Mouse (Mus musculus): ENCODE results near the gene Lrrc3c. TPM values are rescaled to one million over a fixed set of nuclear protein-coding genes. Genes with fewer than 3 reads are reported as not detected.

The Lrrc3c gene
- polyA plus RNA-seq, 1 experiment from 2014 or later, result not detected

GRCm38 (mm10) chr11:98563921-98564414, 34.1 kb upstream of the Lrrc3c start:
- Histone ChIP-seq H3K9ac (ENCODE audit: low read depth, low read length) (no peak overlapping the region), H3K27me3 (ENCODE audit: control insufficient read depth, insufficient read depth, low read length) (no peaks in the 10 kb centered on the region), H3K27ac (ENCODE audit: low read depth, low read length) (no peak overlapping the region), H3K4me3 (ENCODE audit: low read depth, low read length) (no peak overlapping the region), H3K36me3 (ENCODE audit: control insufficient read depth, insufficient read depth, low read length) (no peaks in the 10 kb centered on the region), H3K4me1 (ENCODE audit: control insufficient read depth, insufficient read depth, low read length) (peaks cover 10% of the 10 kb centered on the region; the same call in 1 of the 2 replicates), H3K4me2 (no peak overlapping the region), H3K9me3 (replicated peaks; ENCODE audit: control insufficient read depth, low read length) (no peaks in the 10 kb centered on the region)
- ATAC-seq (replicated peaks; ENCODE audit: insufficient number of reproducible peaks, low FRiP score, low TSS enrichment), result no peak
- 71% methylated on average over 13 of the region's 13 CpGs for WGBS (ENCODE audit: insufficient replicate concordance)

- H3K4me2 ChIP-seq, result no peak overlapping the region
- no peaks in the 10 kb centered on the region for H3K4me1 ChIP-seq (ENCODE audit: control insufficient read depth, insufficient read depth, low read length)
- no peak overlapping the region for H3K9ac ChIP-seq (ENCODE audit: low read depth, low read length)
- no peaks in the 10 kb centered on the region for H3K27me3 ChIP-seq (ENCODE audit: control insufficient read depth, insufficient read depth, low read length)
- H3K36me3 ChIP-seq (ENCODE audit: control insufficient read depth, insufficient read depth, low read length), result no peaks in the 10 kb centered on the region
- no peak overlapping the region for H3K4me3 ChIP-seq (ENCODE audit: low read depth, low read length)
- no peak for ATAC-seq (replicated peaks; ENCODE audit: insufficient number of reproducible peaks, low FRiP score, low TSS enrichment)
- H3K27ac ChIP-seq (ENCODE audit: low read depth, low read length), result no peak overlapping the region
- H3K9me3 ChIP-seq (replicated peaks; ENCODE audit: control insufficient read depth, low read length), result no peaks in the 10 kb centered on the region
- 87% methylated on average over 8 of the region's 8 CpGs for WGBS (ENCODE audit: insufficient replicate concordance)
Observed at GRCm38 (mm10) chr11:98568326-98568725, 29.8 kb upstream of the Lrrc3c start.

- 76% methylated on average over 6 of the region's 6 CpGs for WGBS (ENCODE audit: insufficient replicate concordance)
- Histone ChIP-seq H3K4me2 (no peak overlapping the region), H3K27me3 (ENCODE audit: control insufficient read depth, insufficient read depth, low read length) (no peaks in the 10 kb centered on the region), H3K4me1 (ENCODE audit: control insufficient read depth, insufficient read depth, low read length) (no peaks in the 10 kb centered on the region), H3K9ac (ENCODE audit: low read depth, low read length) (no peak overlapping the region), H3K27ac (ENCODE audit: low read depth, low read length) (no peak overlapping the region), H3K36me3 (ENCODE audit: control insufficient read depth, insufficient read depth, low read length) (no peaks in the 10 kb centered on the region), H3K9me3 (replicated peaks; ENCODE audit: control insufficient read depth, low read length) (no peaks in the 10 kb centered on the region), H3K4me3 (ENCODE audit: low read depth, low read length) (no peak overlapping the region)
- ATAC-seq (replicated peaks; ENCODE audit: insufficient number of reproducible peaks, low FRiP score, low TSS enrichment), result no peak
Observed at GRCm38 (mm10) chr11:98569461-98569860, 28.6 kb upstream of the Lrrc3c start.

- Histone ChIP-seq H3K4me2 (no peak overlapping the region), H3K27me3 (ENCODE audit: control insufficient read depth, insufficient read depth, low read length) (no peaks in the 10 kb centered on the region), H3K4me3 (ENCODE audit: low read depth, low read length) (no peak overlapping the region), H3K27ac (ENCODE audit: low read depth, low read length) (no peak overlapping the region), H3K36me3 (ENCODE audit: control insufficient read depth, insufficient read depth, low read length) (peaks cover 4% of the 10 kb centered on the region), H3K9ac (ENCODE audit: low read depth, low read length) (no peak overlapping the region), H3K4me1 (ENCODE audit: control insufficient read depth, insufficient read depth, low read length) (peaks cover 33% of the 10 kb centered on the region), H3K9me3 (replicated peaks; ENCODE audit: control insufficient read depth, low read length) (no peaks in the 10 kb centered on the region)
- no peak for ATAC-seq (replicated peaks; ENCODE audit: insufficient number of reproducible peaks, low FRiP score, low TSS enrichment)
- 81% methylated on average over 5 of the region's 5 CpGs for WGBS (ENCODE audit: insufficient replicate concordance)
Observed at GRCm38 (mm10) chr11:98577776-98578175, 20.3 kb upstream of the Lrrc3c start.

GRCm38 (mm10) chr11:98580301-98581121, 17.6 kb upstream of the Lrrc3c start:
- WGBS (ENCODE audit: insufficient replicate concordance), result 34% methylated on average over 16 of the region's 16 CpGs
- peak overlapping the region; percentile 49 for H3K9ac ChIP-seq (ENCODE audit: low read depth, low read length)
- peak; percentile 73 for ATAC-seq (replicated peaks; ENCODE audit: insufficient number of reproducible peaks, low FRiP score, low TSS enrichment)
- H3K27me3 ChIP-seq (ENCODE audit: control insufficient read depth, insufficient read depth, low read length), result no peaks in the 10 kb centered on the region
- peak overlapping the region; percentile 89 for H3K27ac ChIP-seq (ENCODE audit: low read depth, low read length)
- H3K9me3 ChIP-seq (replicated peaks; ENCODE audit: control insufficient read depth, low read length), result no peaks in the 10 kb centered on the region
- peak overlapping the region; percentile 47 for H3K4me2 ChIP-seq
- peaks cover 7% of the 10 kb centered on the region for H3K36me3 ChIP-seq (ENCODE audit: control insufficient read depth, insufficient read depth, low read length)
- H3K4me1 ChIP-seq (ENCODE audit: control insufficient read depth, insufficient read depth, low read length), result peaks cover 56% of the 10 kb centered on the region
- peak overlapping the region; percentile 18 for H3K4me3 ChIP-seq (ENCODE audit: low read depth, low read length)

GRCm38 (mm10) chr11:98581286-98582029, 16.6 kb upstream of the Lrrc3c start:
- H3K27me3 ChIP-seq (ENCODE audit: control insufficient read depth, insufficient read depth, low read length), result no peaks in the 10 kb centered on the region
- peak overlapping the region; percentile 89 for H3K27ac ChIP-seq (ENCODE audit: low read depth, low read length)
- H3K9ac ChIP-seq (ENCODE audit: low read depth, low read length), result peak overlapping the region; percentile 49; the same call in 1 of the 2 replicates
- WGBS (ENCODE audit: insufficient replicate concordance), result 52% methylated on average over 17 of the region's 17 CpGs
- ATAC-seq (replicated peaks; ENCODE audit: insufficient number of reproducible peaks, low FRiP score, low TSS enrichment), result no peak
- H3K36me3 ChIP-seq (ENCODE audit: control insufficient read depth, insufficient read depth, low read length), result peaks cover 7% of the 10 kb centered on the region
- peak overlapping the region; percentile 47 for H3K4me2 ChIP-seq
- H3K9me3 ChIP-seq (replicated peaks; ENCODE audit: control insufficient read depth, low read length), result no peaks in the 10 kb centered on the region
- H3K4me1 ChIP-seq (ENCODE audit: control insufficient read depth, insufficient read depth, low read length), result peaks cover 62% of the 10 kb centered on the region
- H3K4me3 ChIP-seq (ENCODE audit: low read depth, low read length), result peak overlapping the region; percentile 18

- H3K27me3 ChIP-seq (ENCODE audit: control insufficient read depth, insufficient read depth, low read length), result no peaks in the 10 kb centered on the region
- ATAC-seq (replicated peaks; ENCODE audit: insufficient number of reproducible peaks, low FRiP score, low TSS enrichment), result no peak
- peaks cover 62% of the 10 kb centered on the region for H3K4me1 ChIP-seq (ENCODE audit: control insufficient read depth, insufficient read depth, low read length)
- H3K4me3 ChIP-seq (ENCODE audit: low read depth, low read length), result peak overlapping the region; percentile 18
- H3K27ac ChIP-seq (ENCODE audit: low read depth, low read length), result peak overlapping the region; percentile 89
- peaks cover 7% of the 10 kb centered on the region for H3K36me3 ChIP-seq (ENCODE audit: control insufficient read depth, insufficient read depth, low read length)
- H3K9ac ChIP-seq (ENCODE audit: low read depth, low read length), result peak overlapping the region; percentile 28; the same call in 1 of the 2 replicates
- no peaks in the 10 kb centered on the region for H3K9me3 ChIP-seq (replicated peaks; ENCODE audit: control insufficient read depth, low read length)
- 63% methylated on average over 8 of the region's 8 CpGs for WGBS (ENCODE audit: insufficient replicate concordance)
- peak overlapping the region; percentile 47 for H3K4me2 ChIP-seq
Observed at GRCm38 (mm10) chr11:98582030-98582388, 16.1 kb upstream of the Lrrc3c start.

GRCm38 (mm10) chr11:98582551-98583264, 15.4 kb upstream of the Lrrc3c start:
- 0 out of 2 replicates have a peak, but pooled peaks have one; percentile 35 for ATAC-seq (replicated peaks; ENCODE audit: insufficient number of reproducible peaks, low FRiP score, low TSS enrichment)
- Histone ChIP-seq H3K9ac (ENCODE audit: low read depth, low read length) (peak overlapping the region; percentile 49; the same call in 1 of the 2 replicates), H3K36me3 (ENCODE audit: control insufficient read depth, insufficient read depth, low read length) (peaks cover 7% of the 10 kb centered on the region), H3K27ac (ENCODE audit: low read depth, low read length) (peak overlapping the region; percentile 89), H3K4me3 (ENCODE audit: low read depth, low read length) (peak overlapping the region; percentile 18; the same call in 1 of the 2 replicates), H3K27me3 (ENCODE audit: control insufficient read depth, insufficient read depth, low read length) (no peaks in the 10 kb centered on the region), H3K9me3 (replicated peaks; ENCODE audit: control insufficient read depth, low read length) (no peaks in the 10 kb centered on the region), H3K4me1 (ENCODE audit: control insufficient read depth, insufficient read depth, low read length) (peaks cover 66% of the 10 kb centered on the region), H3K4me2 (peak overlapping the region; percentile 47)
- 68% methylated on average over 12 of the region's 12 CpGs for WGBS (ENCODE audit: insufficient replicate concordance)
